Mouse (Mus musculus) mature B cell (primary cell): ENCODE measurements around the gene Rnf215.
"Not testable (repeated sequence)": the region's sequence is repeated elsewhere in the genome, so short reads cannot be mapped to it uniquely, and the experiment has no call there.

Source experiments
- in situ Hi-C: fragments of 300-500 bp; cut with MboI; formaldehyde crosslinking; loops from 2 replicates; pipeline ENCODE4 v1.14.3; 2019

Rnf215 gene

GRCm38 (mm10) chr11:4148120-4148519 is 13.1 kb downstream of the Rnf215 start:
- in situ Hi-C loops: no loop called here

- in situ Hi-C loops: no loop called here
Observed at GRCm38 (mm10) chr11:4148536-4149156, 13.6 kb downstream of the Rnf215 start.

- in situ Hi-C loops: no loop called here
Observed at GRCm38 (mm10) chr11:4149886-4150285, 14.9 kb downstream of the Rnf215 start.

GRCm38 (mm10) chr11:4153694-4154093 is 18.7 kb downstream of the Rnf215 start:
- in situ Hi-C loops: no loop called here

- in situ Hi-C loops: no loop called here
Observed at GRCm38 (mm10) chr11:4155641-4156040, 20.6 kb downstream of the Rnf215 start.

- in situ Hi-C loops: no loop called here
Observed at GRCm38 (mm10) chr11:4158676-4159075, 23.7 kb downstream of the Rnf215 start.

- in situ Hi-C loops: no loop called here
Observed at GRCm38 (mm10) chr11:4159808-4160708, 25.1 kb downstream of the Rnf215 start, which contains the start of the genes Ccdc157 and Sf3a1. TSS of gene Ccdc157 (minus strand) at chr11:4160293. TSS of gene Sf3a1 (plus strand) at chr11:4160350.

GRCm38 (mm10) chr11:4160758-4161480 is 25.9 kb downstream of the Rnf215 start:
- in situ Hi-C loops: no loop called here

- in situ Hi-C loops: no loop called here
Observed at GRCm38 (mm10) chr11:4164701-4165100, 29.7 kb downstream of the Rnf215 start.

GRCm38 (mm10) chr11:4166467-4167090 is 31.6 kb downstream of the Rnf215 start:
- in situ Hi-C loops: no loop called here

GRCm38 (mm10) chr11:4174586-4174985 is 39.6 kb downstream of the Rnf215 start:
- in situ Hi-C loops: no loop called here

- in situ Hi-C loops: no loop called here
Observed at GRCm38 (mm10) chr11:4177716-4178115, 42.7 kb downstream of the Rnf215 start.

GRCm38 (mm10) chr11:4182061-4182460 is 47.1 kb downstream of the Rnf215 start:
- in situ Hi-C loops: no loop called here

GRCm38 (mm10) chr11:4183511-4183910 is 48.5 kb downstream of the Rnf215 start:
- in situ Hi-C loops: no loop called here

GRCm38 (mm10) chr11:4184251-4184952 is 49.4 kb downstream of the Rnf215 start:
- in situ Hi-C loops: no loop called here

- in situ Hi-C loops: not testable (repeated sequence)
Observed at GRCm38 (mm10) chr11:4185480-4185879, 50.5 kb downstream of the Rnf215 start.

GRCm38 (mm10) chr11:4186486-4187317 is 51.7 kb downstream of the Rnf215 start, which contains the start of gene Tbc1d10a:
TSS of gene Tbc1d10a (plus strand) at chr11:4186789.
- in situ Hi-C loops: no loop called here

GRCm38 (mm10) chr11:4187318-4187700 is 52.3 kb downstream of the Rnf215 start:
- in situ Hi-C loops: no loop called here

GRCm38 (mm10) chr11:4189182-4189581 is 54.2 kb downstream of the Rnf215 start:
- in situ Hi-C loops: no loop called here

GRCm38 (mm10) chr11:4190677-4191076 is 55.7 kb downstream of the Rnf215 start:
- in situ Hi-C loops: no loop called here
